Mouse (Mus musculus) left cerebral cortex, postnatal 10 days (tissue): ENCODE results near the gene Ap2b1. TPM values are rescaled to one million over a fixed set of nuclear protein-coding genes. Genes with fewer than 3 reads are reported as not detected.

Experiments
- DNase-seq, 2 experiments: peaks; one replicate each; pipeline ENCODE4 v3.0.0; 2021 to 2022; ENCODE audit warnings: low spot score in 2 of 2, mixed read lengths in 1 of 2; ENCODE audit errors: extremely low spot score in 1 of 2
- intact Hi-C: fragments of 180-260 bp; cut with DNase I; formaldehyde crosslinking; loops from one replicate; pipeline ENCODE4 v1.15.1; 2025
- total RNA-seq, 2 experiments: library from RNA; stranded (reverse); gene quantifications; 2 replicates each; pipeline ENCODE4 v1.2.3; 2021

Ap2b1 gene
- total RNA-seq, 2 experiments from 2014 or later: 326 to 342 TPM

DNA sequence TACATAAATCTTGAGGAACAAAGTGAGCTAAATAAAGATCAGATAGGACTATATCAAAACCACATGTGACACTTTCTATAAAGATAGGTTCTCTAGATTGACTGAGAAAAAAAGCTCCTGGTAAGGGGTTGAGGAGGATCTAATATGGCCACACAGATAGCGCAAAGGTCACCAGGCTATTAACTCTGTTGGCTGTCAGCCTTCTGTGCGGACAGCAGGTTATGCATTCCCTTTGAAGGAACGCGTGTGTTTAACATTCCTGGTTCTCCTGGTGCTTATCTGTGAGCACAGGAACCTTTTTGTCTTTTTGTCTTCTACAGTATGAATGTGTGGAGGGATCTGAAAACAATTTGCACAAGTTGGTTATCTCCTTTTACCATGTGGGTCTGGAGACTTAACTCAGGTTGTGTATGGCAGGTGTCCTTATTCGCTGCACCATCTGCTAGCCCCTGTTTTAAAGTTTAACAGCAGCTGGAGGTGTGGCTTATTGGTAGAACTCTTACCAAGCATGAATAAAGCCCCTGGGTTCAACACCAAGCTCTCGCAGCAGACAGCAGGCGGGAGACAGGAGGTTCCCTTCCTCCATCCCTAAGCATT, 81.0 kb downstream of the Ap2b1 start:
- no peak for DNase-seq
- intact Hi-C loops: no loop called here

DNA sequence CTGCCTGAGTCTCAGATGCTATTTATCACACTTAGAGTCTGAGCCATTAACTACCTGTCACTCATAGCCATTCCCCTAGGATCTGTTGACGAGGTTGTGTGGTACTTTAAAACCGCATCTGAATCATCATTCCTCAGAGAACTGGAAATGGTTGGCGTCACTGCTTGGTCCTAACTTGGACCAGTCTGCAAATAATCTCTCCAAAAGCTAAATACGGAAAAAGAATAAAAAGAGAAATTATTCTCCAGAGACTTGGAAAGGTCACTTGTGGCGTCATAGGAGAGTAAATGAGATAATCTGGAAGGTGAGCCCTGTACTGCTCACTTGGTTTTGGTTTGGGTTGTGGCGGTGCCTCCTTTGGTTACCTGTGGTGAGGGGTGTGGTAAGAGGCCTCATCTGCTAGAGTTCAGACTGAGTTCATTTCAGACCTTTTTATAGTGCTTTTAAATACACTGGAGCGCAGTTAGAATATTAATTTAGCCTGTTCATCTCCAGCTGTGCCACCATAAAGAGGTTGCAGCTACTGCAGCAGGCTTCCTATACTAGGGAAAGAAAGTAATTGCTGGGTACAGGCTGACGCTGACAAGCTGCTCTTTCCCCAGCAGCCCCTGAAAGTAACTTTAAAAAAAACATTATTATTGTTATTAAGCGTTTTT, 84.2 kb downstream of the Ap2b1 start:
- intact Hi-C loops: no loop called here
- no peak for DNase-seq

DNA sequence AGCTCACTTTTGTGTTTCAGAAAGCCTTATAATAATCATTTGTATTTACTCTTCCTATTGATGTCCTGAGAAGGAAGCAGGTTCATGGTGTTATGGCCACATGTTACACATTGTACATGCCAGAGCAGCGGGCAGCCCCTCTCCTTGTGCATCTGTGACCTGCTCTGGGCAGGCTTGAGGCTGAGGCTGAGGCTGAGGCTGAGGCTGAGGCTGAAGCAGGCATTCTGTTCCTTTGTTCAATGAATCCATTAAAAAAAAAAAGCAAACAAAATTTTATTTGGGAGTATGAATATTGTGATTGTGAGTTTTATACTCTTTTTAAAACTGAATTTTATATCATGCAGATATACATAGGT, 84.7 kb downstream of the Ap2b1 start:
- intact Hi-C loops: no loop called here

DNA sequence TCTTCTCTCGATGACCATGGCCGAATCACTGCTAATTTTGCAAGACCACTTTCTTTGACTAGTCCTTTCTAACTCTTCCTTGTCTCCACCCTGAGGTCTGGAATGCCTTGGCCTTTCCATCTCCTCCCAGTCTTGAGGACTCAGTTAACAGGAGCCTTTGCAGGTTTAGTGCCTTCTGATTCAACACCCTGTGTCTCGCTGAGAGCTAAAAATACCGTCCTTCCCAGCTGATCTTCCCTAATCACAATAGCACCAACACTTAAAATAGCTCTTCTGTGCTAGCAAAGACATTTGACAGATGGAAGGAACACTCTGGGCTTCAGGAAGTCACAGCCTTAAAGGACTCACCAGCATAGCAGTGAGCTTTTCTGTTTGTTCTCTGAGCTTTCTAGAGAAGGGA, 94.2 kb downstream of the Ap2b1 start:
- no peak for DNase-seq
- intact Hi-C loops: no loop called here

More for the DNA sequence above, 84.7 kb downstream of the Ap2b1 start:
- no peak for DNase-seq

DNA sequence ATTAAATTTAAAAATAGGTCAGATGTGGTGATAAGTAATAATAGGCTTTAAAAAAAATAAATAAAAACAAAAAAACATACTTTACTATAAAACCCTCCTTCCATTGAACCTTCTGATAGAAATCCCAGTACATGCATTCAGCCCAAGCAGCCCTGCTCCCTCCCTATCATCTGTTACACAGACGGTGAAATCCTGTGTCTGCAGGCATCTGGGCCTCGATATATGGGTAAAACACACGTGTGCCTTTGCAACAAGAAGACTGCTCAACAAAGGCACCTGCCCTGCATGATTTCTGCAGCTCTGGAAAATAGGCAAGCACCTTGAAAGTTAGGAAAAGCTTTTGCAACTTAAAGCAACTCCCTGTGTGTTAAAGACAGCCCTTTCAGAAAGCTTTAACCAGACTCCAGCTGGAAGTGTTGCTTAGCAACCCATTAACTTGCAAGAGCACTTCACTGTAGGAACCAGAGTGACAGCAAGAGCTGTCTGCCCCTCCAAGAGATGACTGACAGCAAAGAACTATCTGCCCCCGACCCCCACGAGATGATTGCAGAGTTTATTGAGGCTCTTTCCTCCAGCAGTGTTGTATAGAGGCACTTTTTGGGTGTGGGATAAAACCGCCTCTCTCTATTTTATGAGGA, 96.1 kb downstream of the Ap2b1 start:
- DNase-seq: no peak
- intact Hi-C loops: no loop called here

DNA sequence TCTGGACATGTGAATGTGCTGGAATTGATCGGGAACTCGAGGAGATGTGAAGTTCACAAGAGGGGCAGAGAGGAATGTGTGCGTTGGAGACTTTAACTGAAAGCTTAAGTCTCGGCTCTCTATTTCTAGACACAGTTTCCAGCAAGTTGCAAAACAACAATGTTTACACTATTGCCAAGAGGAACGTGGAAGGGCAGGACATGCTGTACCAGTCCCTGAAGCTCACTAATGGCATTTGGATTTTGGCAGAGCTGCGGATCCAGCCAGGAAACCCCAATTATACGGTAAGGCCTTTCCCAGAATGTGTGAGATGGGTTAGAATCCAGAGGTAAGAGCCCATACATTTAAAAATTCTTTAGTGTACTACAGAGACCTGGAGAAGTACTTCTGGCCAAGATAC, 98.8 kb downstream of the Ap2b1 start:
- DNase-seq: no peak
- intact Hi-C loops: no loop called here

DNA sequence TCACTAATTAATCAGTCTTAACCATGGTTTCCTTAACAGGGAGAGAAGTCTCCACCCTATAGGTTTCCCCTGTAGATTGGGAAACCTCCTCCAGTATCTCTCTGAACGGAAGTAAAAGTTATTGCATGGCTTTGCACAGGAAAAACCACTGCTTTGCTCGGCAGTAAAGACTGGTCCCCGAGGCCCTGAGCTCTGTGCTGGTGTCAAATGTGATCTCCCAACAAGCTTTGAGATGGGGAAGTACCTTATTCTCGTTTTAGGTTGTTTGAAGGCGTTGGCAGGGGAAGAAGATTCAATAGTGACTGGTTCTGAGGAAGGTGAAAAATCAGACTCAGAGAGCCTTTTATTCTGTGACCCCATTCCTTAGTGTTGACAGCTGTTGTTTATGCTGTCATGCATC, 99.9 kb downstream of the Ap2b1 start:
- no peak for DNase-seq
- intact Hi-C loops: no loop called here

DNA sequence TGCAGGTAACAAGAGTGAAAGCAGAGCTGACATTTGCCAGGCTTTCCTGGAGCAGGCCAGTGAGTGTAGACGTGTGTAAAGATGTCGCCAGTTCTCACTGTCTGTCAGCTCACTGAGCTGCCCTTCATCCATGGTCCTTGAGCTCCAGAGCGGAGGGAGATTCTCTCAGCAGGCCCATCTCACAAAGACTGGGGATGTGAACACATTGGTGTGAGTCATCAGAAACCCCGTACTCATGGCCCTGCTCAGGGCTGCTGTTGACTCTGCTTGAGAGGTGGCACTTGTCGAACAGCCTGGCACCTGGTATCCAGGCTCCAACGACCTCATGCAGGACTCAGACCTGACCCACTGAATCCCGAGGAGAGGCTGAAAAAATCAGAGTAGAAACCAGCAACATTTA, 105.0 kb downstream of the Ap2b1 start:
- intact Hi-C loops: no loop called here

DNA sequence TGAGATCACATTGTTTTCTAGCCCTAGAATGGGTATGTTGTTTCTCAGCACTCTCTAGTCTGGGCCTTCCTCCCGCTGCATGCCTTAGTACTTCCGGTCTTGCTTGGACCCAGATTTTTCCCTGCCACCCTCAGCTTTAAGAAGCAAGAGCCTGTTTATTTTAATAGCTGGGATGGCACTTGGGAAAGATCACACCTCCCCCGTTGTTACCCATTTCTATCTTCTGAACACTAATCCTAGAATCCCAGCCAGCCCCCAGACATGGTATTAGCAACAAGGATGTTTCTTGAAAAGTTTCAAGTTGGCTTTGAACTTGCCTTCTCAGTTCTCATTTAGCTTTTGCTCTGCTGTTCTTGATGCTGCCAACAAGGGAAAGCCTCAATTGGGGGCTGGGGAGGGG, 107.6 kb downstream of the Ap2b1 start:
- no peak for DNase-seq
- intact Hi-C loops: loop anchor here (5.0 kb wide), 1 partner anchor 39 kb away; no protein-coding TSS in a partner anchor

More for the DNA sequence above, 105.0 kb downstream of the Ap2b1 start:
- no peak for DNase-seq

DNA sequence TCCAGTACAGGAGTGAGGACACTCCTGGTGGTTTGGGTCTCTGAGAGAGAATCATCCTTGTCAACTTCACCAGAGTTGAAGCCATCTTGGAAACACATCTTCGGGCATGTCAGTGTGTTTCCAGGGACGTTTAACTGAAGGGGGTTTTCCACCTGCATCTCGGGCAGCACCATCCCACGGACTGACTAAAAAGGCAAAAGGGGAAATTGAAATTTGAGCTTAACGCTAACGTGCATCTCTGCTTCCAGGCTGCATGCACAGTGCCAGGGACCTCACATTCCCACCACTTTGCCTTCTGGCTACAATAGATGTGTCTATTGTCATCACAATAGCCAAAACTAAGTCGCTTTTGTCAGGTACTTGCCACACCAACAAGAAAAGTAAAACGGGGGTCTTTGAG, 109.4 kb downstream of the Ap2b1 start:
- intact Hi-C loops: loop anchor here (5.0 kb wide), 1 partner anchor 41 kb away; no protein-coding TSS in a partner anchor
- no peak for DNase-seq

DNA sequence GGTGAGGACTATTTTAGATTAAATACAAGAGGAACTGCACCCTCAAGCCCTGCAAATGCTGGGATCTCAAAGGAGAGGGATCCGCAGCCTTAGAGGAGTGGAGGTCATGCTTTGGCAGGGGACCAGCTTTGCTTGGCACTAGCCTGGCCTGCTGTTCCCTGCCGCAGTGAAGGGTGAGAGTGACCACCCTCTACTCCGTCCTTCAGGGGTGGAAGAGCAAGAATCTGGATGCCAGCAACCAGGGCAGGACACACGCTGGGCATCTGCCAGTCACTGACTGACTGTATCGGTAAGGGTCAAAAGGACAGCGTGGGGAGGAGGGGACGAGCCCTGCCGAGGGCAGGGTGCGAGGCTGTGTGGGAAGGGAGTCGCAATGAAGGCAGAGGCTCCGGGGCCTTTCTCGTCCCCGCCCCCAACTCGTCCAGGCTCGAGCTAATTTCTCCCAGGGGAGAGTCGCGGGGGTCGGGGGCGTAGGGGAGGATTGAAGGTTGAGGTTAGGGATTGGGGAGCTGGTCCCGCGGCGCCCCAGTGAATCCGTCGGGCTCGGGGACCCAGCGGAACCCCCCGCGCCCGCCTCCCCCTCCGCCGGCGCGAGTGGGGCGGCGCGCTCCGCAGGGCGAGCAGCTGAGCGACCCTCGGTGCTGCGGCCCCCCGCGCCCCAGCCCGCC, 110.4 kb downstream of the Ap2b1 start, which contains the start of gene Rasl10b:
Gene Rasl10b (plus strand): TSS at position 51 of the 668 bp plus-strand sequence.
- DNase-seq: peak in 1 of 2 experiments; percentile 62
- intact Hi-C loops: loop anchor here (5.0 kb wide), 1 partner anchor 42 kb away; no protein-coding TSS in a partner anchor

DNA sequence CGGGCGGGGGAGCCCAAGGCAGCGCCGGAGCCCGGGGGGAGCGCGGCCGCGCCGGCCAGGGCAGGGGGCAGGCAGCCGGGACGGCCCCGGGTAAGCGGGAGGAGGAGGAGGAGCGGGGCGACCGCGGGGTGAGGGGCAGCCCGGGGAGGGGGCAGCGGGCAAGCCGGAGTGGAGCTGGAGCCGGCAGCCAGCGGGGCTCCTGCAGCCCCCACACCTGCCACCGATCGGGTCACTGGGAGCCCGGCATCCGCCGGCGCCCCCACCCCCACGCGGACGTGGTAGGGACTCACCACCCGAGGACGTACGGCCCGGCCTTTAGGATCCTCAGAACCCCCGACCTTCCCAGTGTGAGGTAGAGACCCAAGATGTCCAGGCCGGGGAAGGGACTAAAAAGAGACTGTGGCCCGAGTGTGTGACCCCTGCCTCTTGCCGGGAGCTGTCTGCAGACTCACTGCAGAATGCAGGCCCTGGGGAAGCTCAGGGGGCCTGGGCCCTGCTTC, 111.0 kb downstream of the Ap2b1 start:
- peak in 1 of 2 experiments; percentile 49 for DNase-seq
- intact Hi-C loops: loop anchor here (5.0 kb wide), 1 partner anchor 43 kb away; no protein-coding TSS in a partner anchor

DNA sequence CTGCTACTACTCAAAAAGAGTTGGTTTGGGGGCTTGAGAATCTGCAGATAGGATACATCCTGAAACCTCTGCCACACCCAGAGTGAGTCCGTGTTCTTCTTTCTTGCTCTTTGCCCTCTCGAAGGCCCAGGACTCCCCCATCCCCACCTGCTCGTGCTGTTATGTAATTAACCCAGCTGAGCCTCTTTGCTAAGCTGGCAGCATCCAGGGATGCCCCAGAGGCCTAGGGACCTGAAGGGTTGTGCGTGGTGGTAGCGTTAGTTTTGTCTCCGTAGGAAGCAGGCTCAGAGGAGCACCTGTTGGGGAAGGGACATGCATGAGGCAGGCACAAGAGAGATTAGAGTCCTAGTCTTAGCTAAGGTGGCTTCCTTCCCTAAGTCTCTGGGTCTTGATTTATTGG, 111.7 kb downstream of the Ap2b1 start:
- intact Hi-C loops: no loop called here
- no peak for DNase-seq

DNA sequence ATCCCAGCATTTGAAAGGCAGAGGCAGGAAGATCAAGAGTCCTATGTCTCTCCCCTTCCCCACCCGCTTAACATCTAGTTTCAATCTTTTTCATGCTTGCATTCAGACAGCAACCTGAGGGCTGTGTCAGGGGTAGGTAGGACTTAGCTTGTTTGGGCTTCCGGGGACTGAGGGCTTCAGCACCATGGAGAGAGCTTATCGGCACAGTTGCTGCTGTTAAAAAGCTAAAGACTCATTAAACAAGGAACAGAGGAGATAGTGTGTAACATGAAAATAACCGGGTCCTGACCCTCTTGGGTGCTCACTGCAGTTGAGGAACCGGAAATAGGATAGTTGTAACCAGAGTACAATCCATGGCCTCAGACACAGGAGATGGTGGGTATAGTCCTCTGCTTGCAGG, 118.3 kb downstream of the Ap2b1 start:
- no peak for DNase-seq
- intact Hi-C loops: no loop called here

DNA sequence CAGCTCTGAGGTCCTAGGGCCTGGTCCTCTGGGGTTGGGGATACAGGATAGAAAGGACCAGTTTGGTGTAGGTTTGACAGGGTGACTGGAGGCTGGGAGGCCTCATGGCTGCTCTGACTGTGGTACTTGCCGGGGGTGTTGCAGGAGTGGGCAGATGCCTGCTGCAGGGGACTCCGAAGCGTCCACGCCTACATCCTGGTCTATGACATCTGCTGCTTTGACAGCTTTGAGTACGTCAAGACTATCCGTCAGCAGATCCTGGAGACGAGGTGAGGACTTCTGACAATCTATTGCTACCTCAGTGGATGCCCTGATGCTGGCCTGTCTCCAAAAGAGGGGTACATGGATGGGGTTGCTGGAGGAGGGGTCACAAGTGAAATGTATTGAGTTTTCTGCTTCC, 118.9 kb downstream of the Ap2b1 start:
- intact Hi-C loops: no loop called here
- DNase-seq: no peak

DNA sequence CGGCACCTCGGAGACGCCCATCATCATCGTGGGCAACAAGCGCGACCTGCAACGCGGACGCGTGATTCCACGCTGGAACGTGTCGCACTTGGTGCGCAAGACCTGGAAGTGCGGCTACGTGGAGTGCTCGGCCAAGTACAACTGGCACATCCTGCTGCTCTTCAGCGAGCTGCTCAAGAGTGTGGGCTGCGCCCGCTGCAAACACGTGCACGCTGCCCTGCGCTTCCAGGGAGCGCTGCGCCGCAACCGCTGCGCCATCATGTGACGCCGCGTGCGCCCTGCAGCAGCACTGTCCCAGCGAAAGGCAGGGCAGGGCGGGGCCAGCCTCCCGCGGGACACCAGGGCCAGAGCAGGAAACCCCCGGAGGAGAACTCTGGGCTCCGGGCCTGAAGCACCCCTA, 119.7 kb downstream of the Ap2b1 start:
- intact Hi-C loops: no loop called here
- peak in 1 of 2 experiments; percentile 74 for DNase-seq

DNA sequence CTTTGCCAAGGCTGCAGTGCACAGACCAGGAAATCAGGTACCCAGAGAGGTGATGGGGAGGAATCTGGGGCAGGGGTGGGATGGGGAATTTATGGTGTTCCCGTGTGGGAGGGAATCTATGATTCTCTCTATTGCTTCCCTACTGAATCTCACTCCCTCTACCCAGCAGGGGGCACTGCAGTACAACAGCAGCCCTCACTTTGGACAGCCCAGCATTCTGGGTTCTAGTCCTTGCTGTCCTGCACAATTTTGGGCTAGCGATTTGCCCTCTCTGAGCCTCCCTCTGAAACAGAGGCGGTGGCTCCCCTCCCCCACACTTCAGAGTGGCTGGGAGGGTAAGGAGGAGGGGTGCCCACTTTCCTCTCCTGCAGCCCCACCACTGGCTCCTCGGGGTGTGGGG, 121.5 kb downstream of the Ap2b1 start:
- DNase-seq: peak in 1 of 2 experiments; percentile 52
- intact Hi-C loops: loop anchor here (5.0 kb wide), 1 partner anchor 93 kb away; no protein-coding TSS in a partner anchor

DNA sequence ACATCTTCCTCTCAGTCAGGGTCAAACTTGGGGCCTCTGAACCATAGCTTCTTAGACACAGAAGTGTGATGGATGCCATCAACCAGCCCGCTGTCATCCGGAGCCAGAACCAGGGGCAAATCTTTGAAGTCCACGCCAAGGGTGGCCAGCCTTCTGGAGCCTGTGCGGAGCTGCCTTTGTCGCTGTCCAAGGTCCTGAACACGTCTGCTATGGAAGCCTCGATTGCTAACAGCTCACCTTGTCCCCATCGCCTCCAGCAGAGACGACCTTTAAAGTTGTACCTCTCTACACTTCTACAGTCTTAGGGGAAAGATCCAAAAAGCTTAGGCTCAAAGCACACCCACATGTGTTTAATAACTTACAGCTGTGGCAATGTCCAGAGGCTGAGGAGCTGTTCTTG, 122.5 kb downstream of the Ap2b1 start:
- intact Hi-C loops: loop anchor here (5.0 kb wide), 1 partner anchor 94 kb away; no protein-coding TSS in a partner anchor
- peak in 1 of 2 experiments; percentile 65 for DNase-seq

DNA sequence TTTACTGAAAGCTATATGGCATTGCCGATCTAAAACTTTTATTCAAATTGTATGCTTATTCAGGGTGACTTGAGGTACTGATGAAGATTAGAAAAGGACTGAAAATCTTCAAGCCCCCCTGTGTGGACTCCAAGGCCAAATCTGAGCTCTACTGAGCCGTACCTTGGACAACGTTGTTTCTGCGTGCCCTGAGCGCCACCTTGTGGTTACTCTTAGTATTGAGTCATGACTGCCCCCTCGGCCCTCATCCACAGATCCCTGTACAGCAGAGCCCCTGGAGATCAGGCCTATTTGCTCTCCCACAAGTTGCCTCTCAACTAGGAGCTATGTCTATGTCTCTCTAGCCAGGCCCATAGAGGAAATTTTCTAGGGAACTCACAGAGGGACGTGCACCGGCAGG, 125.9 kb downstream of the Ap2b1 start:
- DNase-seq: peak; percentile 70 to 71
- intact Hi-C loops: loop anchor here (2.0 to 5.0 kb wide), 2 partner anchors 68 to 97 kb away; no protein-coding TSS in a partner anchor
